Mouse (Mus musculus) 3T3-L1 (cell line): ENCODE data around the gene Zfp536.
A peak's percentile ranks its signal among the peaks of the same experiment; 100 is the strongest.

Source experiments
- DNase-seq: peaks from one replicate; pipeline ENCODE4 v3.0.0-alpha.2; 2015; ENCODE audit warnings: low read depth, low spot score

The Zfp536 gene

DNA sequence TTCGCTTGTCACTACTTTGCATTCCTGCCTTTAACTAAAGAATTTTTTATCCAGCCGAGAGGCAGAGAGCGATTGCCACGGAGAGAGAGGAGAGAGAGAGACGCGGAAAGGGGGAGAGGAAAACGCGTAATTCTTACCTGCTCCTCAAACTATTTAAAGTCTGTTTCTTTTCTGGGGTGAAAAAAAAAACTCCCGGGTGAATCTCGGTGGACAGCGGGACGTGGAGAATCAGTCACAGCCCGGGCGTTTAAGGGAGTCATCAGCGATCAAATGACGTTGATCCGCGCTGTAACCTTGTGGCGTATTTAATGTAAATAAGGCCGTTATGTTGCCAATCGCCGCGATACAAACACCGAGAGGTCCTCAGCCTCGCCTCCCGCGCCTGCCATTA is at the start of gene Zfp536:
TSS of gene Zfp536 (minus strand) at position 330 of the 391 bp plus-strand sequence.
- DNase-seq, result no peak

DNA sequence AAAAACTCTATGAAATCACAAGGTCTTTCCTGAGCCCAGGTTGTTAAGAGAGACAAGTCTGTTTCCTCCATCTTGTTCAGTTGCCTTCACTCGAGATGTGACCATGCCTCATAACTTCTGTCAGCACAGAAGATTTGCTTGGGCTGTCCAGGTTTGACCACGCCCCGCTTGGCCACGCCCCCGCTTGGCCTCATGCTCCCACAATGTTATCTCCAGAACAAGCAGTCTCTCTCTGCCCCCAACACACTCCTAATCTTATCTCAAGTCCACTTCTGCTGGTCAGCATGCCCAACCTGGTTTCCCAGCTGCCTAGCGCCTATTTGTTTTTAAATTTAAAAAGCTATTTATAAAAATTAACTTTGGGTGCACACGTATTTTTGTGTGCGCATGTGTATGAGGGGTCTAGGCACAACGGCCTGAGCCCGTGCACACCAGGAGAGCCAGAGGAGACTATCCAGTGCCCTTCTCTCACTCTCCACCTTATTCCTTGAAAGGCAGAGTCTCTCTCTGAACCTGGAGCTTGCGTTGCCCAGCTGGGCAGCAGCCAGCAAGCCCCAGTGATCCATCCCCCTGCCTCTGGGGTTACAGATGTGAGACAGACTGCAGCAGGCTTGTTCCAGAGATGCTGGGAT is 47.3 kb upstream of the Zfp536 start:
- DNase-seq, result no peak

DNA sequence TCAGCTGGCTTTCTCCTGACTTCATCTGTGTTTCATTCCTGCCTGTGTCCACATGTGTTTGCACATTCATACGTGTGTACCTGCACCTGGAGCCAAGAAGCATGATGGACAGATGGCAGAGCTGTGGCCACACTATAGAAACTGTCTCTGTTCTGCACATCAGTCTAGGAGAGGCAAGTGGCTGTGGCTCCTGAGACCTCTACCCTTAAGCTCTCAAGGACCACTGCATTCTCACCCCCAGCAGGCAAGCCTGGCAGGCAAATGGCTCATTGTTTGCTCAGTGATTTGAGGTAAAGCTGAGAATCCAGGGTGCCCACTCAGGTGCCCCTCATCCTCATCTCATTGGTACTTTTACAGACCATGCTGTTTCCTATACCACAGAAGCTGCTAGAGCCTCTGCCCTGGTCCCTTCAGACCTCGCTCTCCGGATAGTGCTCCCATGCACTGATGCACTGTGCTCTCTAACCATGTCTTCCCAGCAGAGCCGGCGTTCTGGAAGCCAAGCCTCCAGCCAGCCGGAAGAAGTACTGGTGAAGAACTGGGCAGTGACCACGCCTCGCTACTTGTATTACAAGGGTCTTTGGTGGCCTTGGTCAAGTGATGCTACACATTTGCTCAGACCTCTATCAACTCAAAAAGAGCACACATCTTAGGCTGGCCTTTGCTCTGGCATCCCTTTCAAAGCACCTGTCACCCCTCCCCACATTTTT is 45.3 kb upstream of the Zfp536 start:
- no peak for DNase-seq

DNA sequence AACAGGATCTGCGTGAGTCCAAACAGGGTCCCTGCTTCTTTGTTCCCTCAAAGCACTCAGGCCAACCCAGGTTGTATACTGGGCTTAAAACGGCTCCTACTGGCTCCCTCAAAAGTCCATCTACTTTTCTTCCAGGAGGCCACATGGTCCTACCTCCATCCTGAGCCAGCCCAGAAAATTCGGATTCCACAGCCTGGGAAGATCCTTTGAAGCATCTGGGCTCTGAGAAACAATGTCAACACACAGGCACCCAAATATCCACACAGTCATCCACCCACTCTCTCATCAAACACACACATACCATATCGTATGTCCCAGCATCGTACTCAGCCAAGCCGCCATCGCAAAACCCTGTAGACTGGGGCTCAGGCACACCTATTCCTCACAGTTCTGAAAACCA is 43.5 kb upstream of the Zfp536 start:
- no peak for DNase-seq

DNA sequence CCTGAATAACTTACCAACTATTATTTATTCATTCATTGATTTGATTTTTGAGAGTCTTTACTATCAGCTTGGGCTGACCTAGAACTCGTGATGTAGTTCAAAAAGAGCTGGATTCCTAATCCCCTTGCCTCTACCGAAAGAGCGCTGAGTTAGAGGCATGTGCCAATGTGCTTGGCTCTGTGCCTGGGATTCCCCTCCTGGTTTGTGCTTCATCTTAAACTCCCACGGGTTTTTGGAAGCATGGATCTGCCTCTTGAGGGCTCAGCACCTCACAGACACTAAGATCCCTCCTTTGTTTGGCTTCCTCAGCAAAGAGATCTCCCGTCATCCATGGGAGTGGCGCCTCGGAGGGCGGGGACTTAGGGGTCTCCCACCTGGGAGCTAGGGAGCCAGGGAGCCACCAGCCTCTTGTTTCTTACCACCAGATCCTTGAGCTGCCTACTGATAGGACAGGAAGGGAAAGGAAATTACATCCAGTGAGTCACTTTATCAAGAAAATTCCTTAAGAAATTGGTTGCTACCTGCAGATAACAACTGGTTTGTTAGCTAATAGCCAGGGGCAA is 41.5 kb upstream of the Zfp536 start:
- DNase-seq, result no peak

DNA sequence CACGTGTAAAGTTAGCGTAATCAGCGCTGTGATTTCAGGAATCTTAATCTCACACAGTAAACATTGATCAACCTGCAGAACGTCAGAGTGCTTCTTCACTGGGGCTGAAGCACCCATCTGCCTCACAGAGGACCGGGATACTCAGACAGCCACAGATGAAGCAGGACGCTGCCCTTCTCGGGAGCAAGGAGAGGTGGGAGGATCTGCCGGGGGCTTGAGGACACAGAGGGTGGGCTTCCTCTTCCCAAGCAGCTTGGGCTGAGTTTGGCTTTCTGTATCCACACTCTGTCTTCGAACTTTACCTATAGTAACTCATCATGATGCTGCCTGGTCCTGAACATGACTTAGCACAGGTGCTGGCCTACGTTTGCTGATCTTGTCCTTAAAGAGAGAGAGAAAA is 40.2 kb upstream of the Zfp536 start:
- DNase-seq, result no peak

DNA sequence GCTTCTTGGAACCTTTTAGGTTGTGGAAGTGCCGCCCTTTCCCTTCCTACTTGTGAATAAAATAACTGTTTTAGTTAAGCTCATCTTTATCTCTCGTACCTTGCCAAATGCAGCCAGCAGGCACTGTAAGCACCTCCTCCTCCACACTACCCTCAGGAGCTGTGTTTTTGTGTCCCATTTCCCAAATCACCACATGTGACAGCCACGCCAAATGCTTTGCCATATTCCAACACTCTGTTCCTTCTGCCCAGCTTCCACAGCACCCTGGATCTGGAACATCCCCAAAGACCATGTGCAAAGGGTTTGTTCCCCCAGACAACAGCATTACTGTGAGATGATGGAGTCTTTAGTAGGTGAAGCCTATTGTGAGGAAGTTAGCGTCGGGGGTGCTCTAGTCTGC is 36.5 kb upstream of the Zfp536 start:
- DNase-seq, result no peak

DNA sequence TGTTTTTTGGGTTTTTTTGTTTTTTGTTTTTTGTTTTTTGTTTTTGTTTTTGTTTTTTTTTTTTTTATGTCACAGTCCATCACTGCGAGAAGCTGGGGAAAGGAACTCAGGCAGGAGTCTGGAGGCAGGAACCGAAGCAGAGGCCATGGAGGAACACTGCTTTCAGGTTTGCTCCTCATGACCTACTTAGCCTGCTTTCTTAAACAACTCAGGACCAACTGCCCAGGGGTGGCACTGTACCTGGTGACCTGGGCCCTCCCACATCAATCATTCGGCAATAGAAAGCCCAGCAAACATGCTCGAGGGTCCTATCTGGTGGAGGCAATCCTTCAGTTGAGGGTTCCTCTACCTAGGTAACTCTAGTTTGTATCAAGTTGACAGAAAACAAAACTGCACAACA is 35.6 kb upstream of the Zfp536 start:
- no peak for DNase-seq

DNA sequence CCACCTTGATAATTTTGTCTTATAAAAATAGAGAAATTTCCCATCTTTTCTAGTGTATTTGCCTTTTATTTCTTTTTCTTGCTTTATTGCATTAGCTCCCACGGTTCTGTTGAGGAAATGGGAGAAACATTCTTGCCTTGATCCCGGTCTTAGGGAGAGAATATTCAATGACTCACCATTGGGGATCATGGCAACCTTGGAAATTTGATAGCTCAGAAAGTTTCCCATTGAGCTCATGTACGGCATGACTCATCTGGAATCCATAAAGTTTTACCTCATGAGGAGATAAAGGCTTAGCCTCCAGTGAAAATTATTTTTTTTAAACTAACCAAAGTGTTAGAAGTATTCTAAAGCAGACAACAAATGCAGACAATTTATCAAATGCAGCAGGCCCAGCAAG is 27.7 kb upstream of the Zfp536 start:
- peak; percentile 75 for DNase-seq

DNA sequence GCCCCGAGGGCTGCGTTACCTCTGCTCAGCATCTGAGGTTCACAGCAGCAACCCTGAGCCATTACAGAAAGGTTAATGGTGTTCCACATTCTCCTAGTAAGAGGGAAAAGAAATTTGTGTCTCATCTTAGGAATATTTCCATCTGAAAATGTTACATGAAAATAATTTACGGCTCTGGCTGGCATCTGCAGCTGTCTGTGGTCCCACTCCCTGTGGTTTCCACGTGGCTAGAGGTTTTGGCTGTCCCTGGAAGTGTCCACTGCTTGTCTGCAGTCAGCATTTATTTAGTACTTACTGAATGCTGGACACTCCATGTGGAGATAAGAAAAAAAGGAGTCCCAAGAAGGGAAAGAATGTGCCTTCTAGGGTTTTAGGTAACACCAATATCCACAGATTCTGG is 15.3 kb upstream of the Zfp536 start:
- DNase-seq, result no peak

DNA sequence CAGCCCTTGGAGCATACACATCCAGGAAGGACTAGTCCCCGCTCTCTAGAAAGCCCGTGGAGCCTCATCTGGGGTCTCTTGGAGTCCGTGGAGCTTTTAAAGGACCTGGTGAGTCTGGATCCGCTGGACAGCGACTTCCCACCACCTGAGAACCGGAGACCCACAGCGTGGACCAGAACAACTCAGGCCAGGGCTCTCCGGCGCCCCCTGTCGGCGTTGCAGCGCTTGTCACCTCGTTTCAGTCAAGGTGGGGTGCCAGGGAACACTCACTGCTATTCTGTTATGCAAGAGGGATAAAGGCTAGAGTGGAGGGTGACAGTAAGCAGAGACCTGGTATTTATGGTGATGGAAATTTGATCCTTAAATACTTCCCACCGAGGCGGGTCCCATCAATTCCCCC is 2.1 kb upstream of the Zfp536 start:
- no peak for DNase-seq

DNA sequence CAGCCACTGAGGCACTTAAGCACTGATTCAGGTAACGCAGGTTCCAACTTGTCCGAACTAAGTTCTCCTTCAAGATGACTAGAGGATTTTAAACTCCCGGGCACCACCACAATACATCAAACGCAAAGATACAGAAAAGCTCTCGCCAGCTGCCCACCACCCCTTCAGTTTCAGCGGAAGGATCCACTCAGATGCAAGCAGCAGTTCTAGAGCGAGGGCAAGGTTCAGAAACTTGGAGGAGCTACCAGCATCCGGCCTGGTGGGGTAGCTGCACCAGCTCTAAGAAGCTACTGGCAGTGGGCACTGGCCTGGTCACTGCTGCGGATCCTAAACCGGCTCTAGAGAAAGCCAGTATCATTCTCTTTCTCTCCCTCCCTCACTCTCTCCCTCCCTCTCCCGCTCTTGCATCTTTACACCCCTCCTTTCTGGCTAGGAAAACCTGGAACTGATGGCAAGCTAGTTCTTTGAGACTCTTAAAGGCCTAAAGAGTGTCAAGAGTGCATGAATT is 1.1 kb upstream of the Zfp536 start:
- no peak for DNase-seq

DNA sequence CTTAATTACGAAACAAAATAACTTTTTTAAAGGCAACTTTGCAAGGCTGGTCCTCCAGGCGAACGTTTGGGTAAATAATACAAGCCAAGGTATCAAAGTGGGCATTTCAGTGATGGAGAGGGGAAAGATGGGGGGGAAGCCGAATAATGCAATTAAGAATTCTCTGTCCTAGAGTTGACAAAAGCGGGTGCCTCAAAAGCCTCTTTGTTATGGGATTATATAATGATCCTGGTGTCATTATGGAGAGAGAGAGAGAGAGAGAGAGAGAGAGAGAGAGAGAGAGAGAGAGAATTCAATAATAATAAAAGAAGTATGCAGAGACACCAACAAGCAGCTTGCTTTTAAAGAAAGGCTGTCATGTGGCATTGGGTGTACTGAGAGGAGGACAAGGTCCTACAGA is 465 bp upstream of the Zfp536 start:
- DNase-seq, result no peak

DNA sequence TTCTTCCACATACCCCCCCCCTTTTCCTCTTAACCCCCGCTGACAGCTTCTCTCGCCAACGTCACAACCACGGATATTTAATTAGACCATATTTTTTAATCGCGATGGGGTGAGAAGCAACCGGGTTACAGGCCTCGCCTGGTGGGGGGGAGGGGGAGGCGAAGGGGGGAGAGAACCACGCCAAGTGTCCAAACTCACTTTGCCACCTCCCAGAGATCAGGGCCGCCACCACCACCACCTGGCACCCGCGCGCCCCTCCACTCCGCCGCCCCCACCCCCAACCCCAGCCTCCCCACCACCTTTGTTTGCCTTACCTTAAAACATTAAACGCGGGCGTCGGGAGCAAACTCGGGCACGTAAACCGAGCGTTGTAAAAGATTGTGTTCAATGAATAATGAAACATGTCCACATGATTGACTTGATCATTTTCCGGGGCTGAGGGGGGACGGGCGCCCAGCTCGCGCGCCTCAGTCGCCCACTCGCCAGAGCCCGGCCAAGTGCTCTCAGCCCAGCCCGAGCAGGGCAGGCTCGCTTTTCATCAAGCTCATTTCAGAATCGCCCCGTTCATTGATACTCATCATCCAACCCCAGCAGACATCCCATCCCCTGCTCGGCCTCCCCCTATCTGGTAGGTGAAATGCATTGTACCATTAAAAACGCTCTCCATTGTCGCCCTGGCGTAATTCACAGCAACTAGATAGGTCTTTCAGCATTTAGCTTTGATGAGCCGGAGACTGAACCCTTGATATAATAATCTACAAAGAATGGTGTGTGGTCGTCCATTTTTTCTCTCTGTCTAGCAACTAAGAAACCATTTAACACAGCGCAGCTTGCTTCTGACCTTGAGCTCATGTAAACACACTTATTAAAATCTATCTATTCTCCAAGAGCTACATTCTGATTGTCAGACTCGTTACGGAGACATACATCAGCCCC is 797 bp downstream of the Zfp536 start:
- DNase-seq, result no peak

DNA sequence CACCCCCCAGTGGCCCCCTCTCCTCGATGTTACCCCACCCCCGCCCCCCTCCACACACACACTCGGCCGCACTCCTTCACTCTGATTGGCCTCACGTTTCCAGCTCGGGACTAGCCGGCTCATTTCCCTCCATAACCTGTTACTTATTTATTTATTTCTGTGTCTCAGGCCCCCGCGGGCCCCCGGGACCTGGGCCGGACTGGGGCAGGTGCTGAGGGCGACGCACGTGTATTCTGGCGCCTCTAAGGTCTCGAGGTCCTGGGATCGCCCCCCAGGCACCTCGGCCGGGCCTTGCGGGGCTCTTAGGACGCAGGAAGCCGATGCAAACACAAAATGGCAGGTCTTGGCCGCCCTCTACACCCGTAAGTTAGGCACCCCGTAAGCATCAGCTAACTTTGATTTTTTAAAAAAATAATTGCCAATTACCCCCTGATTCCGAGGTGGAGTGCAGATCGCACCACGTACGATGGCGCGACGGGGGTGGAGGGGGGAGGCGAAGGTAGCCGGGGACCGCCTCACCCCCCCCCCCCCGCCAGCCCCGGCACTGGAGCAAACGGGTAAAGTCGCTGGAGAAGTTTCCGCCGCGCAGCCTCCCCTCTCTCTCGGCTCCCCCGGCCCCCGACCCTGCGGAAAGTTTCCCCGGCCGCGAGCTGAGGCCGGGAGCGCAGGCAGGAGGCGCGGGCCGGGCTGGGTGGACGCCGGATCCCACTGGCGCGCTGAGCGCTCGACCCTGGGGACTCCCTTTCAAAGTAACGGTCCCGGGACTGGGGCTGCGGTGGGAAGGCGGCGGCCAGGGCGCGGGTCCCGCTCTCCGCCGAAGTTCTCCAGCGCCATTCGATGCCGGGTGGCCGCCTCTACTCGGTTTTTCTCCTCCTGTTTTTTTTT is 1.7 kb downstream of the Zfp536 start:
- DNase-seq, result no peak

DNA sequence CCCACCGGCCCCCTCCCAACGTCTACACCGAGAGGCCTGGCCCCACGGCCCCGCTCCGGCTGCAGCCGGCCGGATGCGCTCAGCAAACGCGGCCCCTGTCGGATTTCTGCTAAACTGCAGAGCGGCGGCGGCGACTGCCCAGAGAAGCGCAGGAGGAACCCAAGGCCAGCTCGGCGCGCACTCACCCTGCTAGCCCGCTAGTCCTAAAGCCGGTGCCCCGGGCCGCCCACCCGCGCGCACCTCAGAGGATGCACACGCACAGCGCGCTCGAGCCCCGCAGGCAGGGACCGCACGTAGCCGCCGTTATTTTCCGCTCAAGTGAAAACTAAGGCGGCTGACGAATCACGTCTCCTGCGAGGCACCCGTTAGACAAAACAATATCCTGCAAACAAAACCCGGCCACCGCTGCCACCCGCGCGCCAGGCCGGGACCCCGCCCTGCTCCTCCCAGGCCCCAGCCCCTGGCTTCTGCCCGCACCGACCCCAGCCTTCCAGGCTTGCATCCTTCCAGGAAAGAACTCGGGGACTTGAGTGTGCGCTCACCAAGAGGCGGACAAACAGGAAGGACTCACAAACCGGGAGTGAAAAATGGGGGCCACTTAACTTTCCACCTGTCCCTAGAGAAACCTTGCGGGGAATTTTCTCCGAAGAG is 2.9 kb downstream of the Zfp536 start:
- no peak for DNase-seq

DNA sequence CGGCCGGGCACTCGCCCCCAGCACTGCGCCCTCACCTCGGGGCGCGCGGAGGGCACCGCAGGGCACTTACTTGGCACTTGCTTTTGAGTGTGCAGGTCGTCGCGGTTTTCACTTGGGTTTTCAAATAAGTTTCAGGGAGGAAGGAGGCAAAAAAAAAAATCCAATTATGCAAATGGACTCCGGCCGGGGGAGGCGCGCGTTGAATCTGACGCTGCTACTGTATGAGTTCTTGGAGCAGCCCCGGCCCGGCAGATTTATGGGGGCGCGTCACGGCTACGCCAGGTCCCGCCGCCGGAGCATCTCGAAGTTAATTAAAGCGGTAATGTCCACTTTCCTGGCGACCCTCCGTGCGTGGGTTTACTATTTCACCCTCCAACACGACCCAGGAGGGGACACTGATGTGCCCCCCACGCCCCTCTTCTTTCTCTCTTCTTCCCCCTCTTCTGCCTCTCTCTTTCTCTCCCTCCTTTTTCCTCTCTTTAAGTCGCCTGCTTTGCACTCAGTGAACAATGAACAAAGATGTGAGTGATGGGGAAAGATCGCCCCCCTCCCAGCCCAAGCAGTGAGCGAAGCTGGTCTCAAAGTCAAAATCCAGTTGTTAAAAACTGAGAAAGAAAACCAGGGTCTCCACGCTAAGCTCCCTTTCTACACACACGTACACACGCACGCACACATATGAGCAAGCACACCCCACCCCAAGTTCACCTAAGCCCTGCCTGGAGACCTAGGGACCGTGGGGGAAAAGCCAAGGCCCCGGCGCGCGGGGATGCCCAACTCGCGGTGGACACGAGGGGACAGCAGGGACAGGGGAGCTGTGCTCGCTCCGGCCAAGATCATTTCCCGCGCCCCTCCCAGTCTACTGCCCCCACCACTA is 3.7 kb downstream of the Zfp536 start:
- no peak for DNase-seq

DNA sequence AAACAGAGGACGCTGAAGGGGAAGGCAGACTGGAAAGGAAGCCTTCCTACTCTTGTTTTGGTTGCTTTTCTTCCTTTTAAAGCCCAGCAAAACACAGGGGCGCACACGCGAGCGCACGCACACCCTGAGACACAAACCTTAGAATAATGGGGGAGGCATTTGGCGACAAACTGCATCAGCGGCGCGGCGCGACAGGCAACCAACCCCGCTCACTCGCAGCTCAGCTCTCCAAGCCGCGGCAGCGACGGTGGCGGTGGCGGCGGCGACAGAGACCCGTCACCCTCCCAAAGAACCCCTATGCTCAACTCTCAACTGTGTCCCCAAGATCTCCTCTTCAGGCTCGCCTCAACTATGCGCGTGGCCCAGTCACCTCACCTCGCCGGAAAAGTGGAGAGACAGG is 4.4 kb downstream of the Zfp536 start:
- no peak for DNase-seq

DNA sequence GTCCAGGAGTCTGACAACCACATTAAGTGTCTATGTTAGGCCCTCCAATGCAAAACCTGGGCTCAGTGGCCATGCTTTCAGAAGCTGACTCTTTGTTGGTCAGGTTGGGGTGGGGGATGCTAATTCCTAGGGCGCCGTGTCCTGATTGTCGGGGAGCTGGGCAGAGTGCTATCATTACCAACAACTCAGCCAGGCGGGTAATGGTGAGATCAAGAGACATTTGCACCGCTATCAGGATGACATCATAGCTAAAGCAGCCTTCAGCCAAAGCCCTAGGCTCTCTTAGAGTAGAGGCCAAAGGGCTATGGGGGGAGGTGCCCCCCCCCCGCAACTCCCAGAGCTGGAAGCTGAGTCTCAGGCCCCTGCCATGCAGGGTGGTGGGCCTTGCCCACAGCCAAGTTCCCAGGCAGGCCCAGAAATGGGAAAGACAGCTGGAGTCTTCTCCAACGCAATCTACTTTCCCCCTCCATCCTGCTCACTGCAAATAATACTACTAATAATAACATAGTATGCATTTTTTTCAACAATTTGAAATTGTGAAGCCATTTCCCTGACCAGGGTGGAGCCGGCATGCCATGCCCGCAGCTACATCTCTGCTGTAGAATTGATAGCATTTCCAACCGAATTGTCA is 5.0 kb downstream of the Zfp536 start:
- DNase-seq, result no peak
